Mouse (Mus musculus): ENCODE data around the gene Gadl1. TPM values are rescaled to one million over a fixed set of nuclear protein-coding genes. Genes with fewer than 3 reads are reported as not detected.

Gene Gadl1
- polyA plus RNA-seq, 1 experiment from 2014 or later = 0.32 TPM

DNA sequence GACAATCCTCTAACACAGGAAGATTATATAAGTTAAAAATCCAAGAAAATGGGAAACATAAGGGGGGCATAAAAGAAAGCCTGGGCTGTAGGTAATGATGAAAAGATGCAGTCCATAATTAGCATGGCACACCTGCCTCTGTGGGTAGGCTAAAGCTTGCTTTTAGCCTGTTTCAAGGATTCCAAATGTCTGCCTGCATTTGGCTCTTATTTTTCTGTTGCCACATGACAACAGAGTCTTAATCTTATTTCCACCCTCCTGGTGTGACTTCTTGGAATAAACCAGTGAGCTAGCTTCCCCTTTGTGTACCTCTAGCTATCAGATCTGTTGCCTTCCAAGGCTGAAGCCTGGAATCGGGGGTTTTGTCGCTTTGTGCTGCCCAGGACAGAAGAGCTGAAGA lies 69.2 kb downstream of the Gadl1 start:
- no peak overlapping the region for H3K27ac ChIP-seq (ENCODE audit: low read length)
- H3K27me3 ChIP-seq (ENCODE audit: control insufficient read depth, insufficient read depth, low read depth, low read length) = no peaks in the 10 kb centered on the region
- no peak overlapping the region for H3K4me2 ChIP-seq (ENCODE audit: low read depth, low read length)
- no peak overlapping the region for H3K9ac ChIP-seq (ENCODE audit: low read depth, low read length)
- WGBS (ENCODE audit: insufficient replicate concordance) = 47% methylated on average over 2 of the region's 2 CpGs
- no peaks in the 10 kb centered on the region for H3K9me3 ChIP-seq (replicated peaks; ENCODE audit: control insufficient read depth, low read length)
- ATAC-seq (ENCODE audit: low read depth) = no peak
- no peak overlapping the region for H3K4me3 ChIP-seq (ENCODE audit: low read depth, low read length)
- H3K4me1 ChIP-seq (ENCODE audit: control insufficient read depth, low read depth, low read length) = no peaks in the 10 kb centered on the region
- H3K36me3 ChIP-seq (ENCODE audit: control insufficient read depth, insufficient read depth) = no peaks in the 10 kb centered on the region

DNA sequence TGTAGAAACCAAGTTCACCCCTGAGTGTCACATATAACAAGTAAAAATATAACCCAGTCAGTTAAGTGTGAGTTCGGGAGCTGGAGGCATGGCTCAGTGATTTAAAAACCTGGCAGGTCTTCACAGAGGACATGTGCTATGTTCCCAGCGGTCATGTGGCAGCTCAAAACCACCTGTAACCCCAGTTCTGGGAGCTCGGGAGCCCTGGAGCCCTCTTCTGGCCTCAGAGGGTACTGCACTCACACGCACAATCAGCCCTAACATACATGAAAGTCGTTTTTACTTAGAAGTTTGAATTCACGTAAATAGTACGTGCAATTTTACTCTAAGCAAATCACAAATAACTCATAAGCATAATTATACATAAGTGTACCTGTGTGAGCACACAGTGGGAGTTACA lies 81.4 kb downstream of the Gadl1 start:
- ATAC-seq (ENCODE audit: low read depth) = no peak
- WGBS (ENCODE audit: insufficient replicate concordance) = 71% methylated on average over 7 of the region's 7 CpGs

DNA sequence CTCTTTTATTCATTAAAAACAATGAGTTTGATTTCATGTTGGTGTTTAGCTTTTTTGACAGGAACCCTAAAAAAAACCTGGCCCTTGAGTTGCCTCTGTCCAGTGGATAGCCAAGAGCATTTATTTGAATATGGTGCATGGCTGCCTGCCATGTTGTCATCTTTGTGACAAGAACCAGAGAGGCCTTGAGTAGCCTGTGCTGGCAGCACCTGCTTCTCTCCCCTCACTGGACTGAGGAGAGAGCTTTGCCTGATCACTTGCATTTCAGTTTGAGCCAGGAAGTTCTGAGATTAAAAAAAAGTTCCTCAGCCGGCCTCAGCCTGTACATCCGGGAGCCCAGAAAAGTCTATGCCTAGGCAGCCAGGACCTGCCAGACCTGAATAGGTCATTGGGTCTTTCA lies 85.5 kb downstream of the Gadl1 start:
- H3K4me2 ChIP-seq (ENCODE audit: low read depth, low read length) = no peak overlapping the region
- ATAC-seq (ENCODE audit: low read depth) = no peak
- H3K27ac ChIP-seq (ENCODE audit: low read length) = no peak overlapping the region
- H3K27me3 ChIP-seq (ENCODE audit: control insufficient read depth, insufficient read depth, low read depth, low read length) = no peaks in the 10 kb centered on the region
- no peak overlapping the region for H3K9ac ChIP-seq (ENCODE audit: low read depth, low read length)
- H3K36me3 ChIP-seq (ENCODE audit: control insufficient read depth, insufficient read depth) = no peaks in the 10 kb centered on the region
- H3K9me3 ChIP-seq (replicated peaks; ENCODE audit: control insufficient read depth, low read length) = no peaks in the 10 kb centered on the region
- H3K4me3 ChIP-seq (ENCODE audit: low read depth, low read length) = no peak overlapping the region
- H3K4me1 ChIP-seq (ENCODE audit: control insufficient read depth, low read depth, low read length) = no peaks in the 10 kb centered on the region
- WGBS (ENCODE audit: insufficient replicate concordance) = 53% methylated on average over 2 of the region's 2 CpGs

More for the DNA sequence above, 81.4 kb downstream of the Gadl1 start:
- Histone ChIP-seq H3K27me3 (ENCODE audit: control insufficient read depth, insufficient read depth, low read depth, low read length) (no peaks in the 10 kb centered on the region), H3K36me3 (ENCODE audit: control insufficient read depth, insufficient read depth) (no peaks in the 10 kb centered on the region), H3K27ac (ENCODE audit: low read length) (no peak overlapping the region), H3K9ac (ENCODE audit: low read depth, low read length) (no peak overlapping the region), H3K4me1 (ENCODE audit: control insufficient read depth, low read depth, low read length) (no peaks in the 10 kb centered on the region), H3K9me3 (replicated peaks; ENCODE audit: control insufficient read depth, low read length) (no peaks in the 10 kb centered on the region), H3K4me3 (ENCODE audit: low read depth, low read length) (no peak overlapping the region), H3K4me2 (ENCODE audit: low read depth, low read length) (no peak overlapping the region)

DNA sequence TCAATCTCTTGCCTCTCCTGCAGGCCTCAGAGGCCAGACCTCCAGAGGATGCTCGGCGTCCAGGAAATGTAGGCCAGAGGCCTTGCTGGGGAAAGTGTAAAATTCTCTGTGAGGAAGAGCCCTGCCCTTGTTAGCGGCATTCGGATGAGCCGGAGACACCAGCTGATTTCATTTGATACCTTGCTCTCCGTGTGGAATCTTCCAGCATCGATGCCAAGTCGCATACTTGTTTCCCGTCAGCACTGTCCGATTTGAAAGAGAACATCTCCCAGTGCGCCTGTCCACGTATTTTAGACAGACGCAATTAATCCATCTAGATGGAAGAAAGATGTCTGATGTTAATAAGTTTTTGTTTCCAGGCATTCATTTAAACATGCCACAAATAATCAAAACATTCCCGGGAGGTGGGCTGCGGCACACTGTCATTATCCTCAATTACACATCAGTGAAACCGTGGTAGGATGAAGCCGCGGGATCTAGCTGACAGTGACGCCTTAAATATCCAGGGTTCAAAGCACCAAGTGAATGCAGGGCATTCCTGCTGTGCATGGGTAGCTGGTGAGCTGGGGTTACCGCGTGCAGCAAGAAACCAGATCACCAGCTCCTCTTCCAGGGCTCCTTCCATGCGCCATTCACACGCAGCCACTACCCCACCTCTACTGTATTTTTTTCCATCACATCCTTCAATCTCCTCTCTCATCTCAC lies 86.8 kb downstream of the Gadl1 start:
- no peak overlapping the region for H3K27ac ChIP-seq (ENCODE audit: low read length)
- no peaks in the 10 kb centered on the region for H3K27me3 ChIP-seq (ENCODE audit: control insufficient read depth, insufficient read depth, low read depth, low read length)
- WGBS (ENCODE audit: insufficient replicate concordance) = 80% methylated on average over 23 of the region's 23 CpGs
- no peaks in the 10 kb centered on the region for H3K4me1 ChIP-seq (ENCODE audit: control insufficient read depth, low read depth, low read length)
- H3K9ac ChIP-seq (ENCODE audit: low read depth, low read length) = no peak overlapping the region
- H3K36me3 ChIP-seq (ENCODE audit: control insufficient read depth, insufficient read depth) = no peaks in the 10 kb centered on the region
- H3K4me3 ChIP-seq (ENCODE audit: low read depth, low read length) = no peak overlapping the region
- no peak overlapping the region for H3K4me2 ChIP-seq (ENCODE audit: low read depth, low read length)
- no peak for ATAC-seq (ENCODE audit: low read depth)
- H3K9me3 ChIP-seq (replicated peaks; ENCODE audit: control insufficient read depth, low read length) = no peaks in the 10 kb centered on the region

DNA sequence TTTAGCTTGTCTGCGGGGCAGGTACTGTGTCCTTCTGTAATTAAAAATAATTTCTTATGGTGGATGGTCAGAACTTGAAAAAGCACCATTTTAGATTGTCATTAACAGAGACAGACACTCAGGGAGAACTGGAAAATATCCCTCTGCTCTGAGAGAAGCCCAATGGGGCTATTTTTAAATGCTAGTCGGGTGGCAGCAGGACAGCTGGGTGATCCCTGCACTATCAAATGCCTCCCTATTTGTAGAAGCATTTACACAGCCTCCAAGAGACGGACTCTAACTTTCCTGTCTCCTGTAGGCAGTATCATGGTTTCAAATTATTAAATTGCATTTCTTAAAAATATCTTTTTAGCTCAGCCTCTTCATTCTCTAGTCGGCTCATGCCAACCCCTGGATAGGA lies 89.1 kb downstream of the Gadl1 start:
- WGBS (ENCODE audit: insufficient replicate concordance) = 57% methylated on average over 4 of the region's 4 CpGs
- Histone ChIP-seq H3K4me1 (ENCODE audit: control insufficient read depth, low read depth, low read length) (no peaks in the 10 kb centered on the region), H3K4me3 (ENCODE audit: low read depth, low read length) (no peak overlapping the region), H3K36me3 (ENCODE audit: control insufficient read depth, insufficient read depth) (no peaks in the 10 kb centered on the region), H3K9me3 (replicated peaks; ENCODE audit: control insufficient read depth, low read length) (no peaks in the 10 kb centered on the region), H3K9ac (ENCODE audit: low read depth, low read length) (no peak overlapping the region), H3K27ac (ENCODE audit: low read length) (no peak overlapping the region), H3K4me2 (ENCODE audit: low read depth, low read length) (no peak overlapping the region), H3K27me3 (ENCODE audit: control insufficient read depth, insufficient read depth, low read depth, low read length) (no peaks in the 10 kb centered on the region)
- ATAC-seq (ENCODE audit: low read depth) = no peak

DNA sequence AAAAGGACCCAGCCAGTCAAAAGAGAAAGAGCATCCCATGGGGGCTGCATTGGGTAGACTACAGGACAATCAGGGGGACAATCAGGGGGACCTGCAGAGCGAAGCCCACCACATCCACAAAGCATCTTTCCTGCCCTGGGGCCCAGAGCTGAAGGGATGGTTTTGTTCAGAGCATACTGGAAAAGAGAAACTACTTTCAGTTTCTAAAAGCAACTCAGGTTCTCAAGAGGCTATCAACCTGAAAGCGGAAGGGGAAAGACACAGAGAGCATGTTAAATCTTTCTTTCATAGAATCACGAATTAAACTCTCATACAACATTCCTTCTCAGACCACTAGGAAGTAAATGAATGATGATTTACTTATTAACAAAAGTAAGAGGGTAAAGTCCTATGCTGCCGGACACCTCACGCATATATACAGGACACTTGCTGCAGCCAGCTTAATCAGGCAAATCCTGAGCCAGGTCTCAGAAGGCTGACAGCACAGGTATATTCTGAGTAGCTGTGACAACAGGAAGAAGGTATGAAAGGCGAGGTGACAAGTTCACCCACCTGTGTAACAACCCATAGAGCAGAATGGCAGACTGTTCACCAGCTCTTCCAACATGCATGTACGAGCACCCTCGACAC lies 90.2 kb downstream of the Gadl1 start:
- no peak overlapping the region for H3K9ac ChIP-seq (ENCODE audit: low read depth, low read length)
- no peak overlapping the region for H3K4me3 ChIP-seq (ENCODE audit: low read depth, low read length)
- no peak for ATAC-seq (ENCODE audit: low read depth)
- H3K27me3 ChIP-seq (ENCODE audit: control insufficient read depth, insufficient read depth, low read depth, low read length) = no peaks in the 10 kb centered on the region
- no peaks in the 10 kb centered on the region for H3K4me1 ChIP-seq (ENCODE audit: control insufficient read depth, low read depth, low read length)
- WGBS (ENCODE audit: insufficient replicate concordance) = 59% methylated on average over 8 of the region's 8 CpGs
- H3K36me3 ChIP-seq (ENCODE audit: control insufficient read depth, insufficient read depth) = no peaks in the 10 kb centered on the region
- H3K9me3 ChIP-seq (replicated peaks; ENCODE audit: control insufficient read depth, low read length) = no peaks in the 10 kb centered on the region
- H3K4me2 ChIP-seq (ENCODE audit: low read depth, low read length) = no peak overlapping the region
- no peak overlapping the region for H3K27ac ChIP-seq (ENCODE audit: low read length)

DNA sequence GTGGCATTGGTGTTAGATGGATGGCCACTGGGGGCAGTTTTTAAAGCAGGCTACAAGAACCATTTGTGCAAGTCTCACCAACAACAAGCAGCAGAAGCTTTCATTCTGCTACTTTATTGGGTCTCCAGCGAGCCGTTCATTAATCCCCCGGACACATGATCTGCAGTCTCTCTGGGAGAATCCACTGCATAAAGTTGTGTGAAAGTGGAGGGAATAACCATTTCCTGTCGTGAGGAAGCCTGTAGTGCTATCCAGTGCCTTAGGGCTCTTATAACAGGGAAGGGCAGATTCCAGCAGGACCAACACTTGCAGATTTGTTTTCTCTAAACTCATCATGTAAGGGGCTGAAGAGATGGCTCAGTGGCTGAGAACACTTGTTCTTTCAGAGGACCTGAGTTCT lies 104.7 kb downstream of the Gadl1 start:
- Histone ChIP-seq H3K4me1 (ENCODE audit: control insufficient read depth, low read depth, low read length) (no peaks in the 10 kb centered on the region), H3K4me2 (ENCODE audit: low read depth, low read length) (no peak overlapping the region), H3K36me3 (ENCODE audit: control insufficient read depth, insufficient read depth) (no peaks in the 10 kb centered on the region), H3K4me3 (ENCODE audit: low read depth, low read length) (no peak overlapping the region), H3K27ac (ENCODE audit: low read length) (no peak overlapping the region), H3K27me3 (ENCODE audit: control insufficient read depth, insufficient read depth, low read depth, low read length) (no peaks in the 10 kb centered on the region), H3K9me3 (replicated peaks; ENCODE audit: control insufficient read depth, low read length) (no peaks in the 10 kb centered on the region), H3K9ac (ENCODE audit: low read depth, low read length) (no peak overlapping the region)
- ATAC-seq (ENCODE audit: low read depth) = no peak
- 70% methylated on average over 4 of the region's 4 CpGs for WGBS (ENCODE audit: insufficient replicate concordance)

DNA sequence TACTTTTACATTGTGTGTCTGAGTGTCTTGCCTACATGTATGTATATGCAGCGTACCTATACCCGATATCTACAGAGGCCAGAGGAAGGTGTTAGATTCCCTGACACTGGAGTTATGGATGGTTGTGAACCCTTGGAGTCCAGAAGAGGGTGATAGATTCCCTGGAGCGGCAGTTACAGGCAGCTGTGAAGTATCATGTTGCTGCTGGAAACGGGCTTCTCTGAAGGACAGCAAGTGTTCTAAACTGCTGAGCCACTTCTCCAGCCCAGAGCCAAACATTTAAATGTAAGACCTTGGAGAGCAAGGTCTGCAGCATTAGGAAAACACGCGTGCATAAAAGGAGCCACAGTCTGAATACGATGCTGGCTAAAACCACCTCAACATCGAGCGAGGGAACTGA lies 107.0 kb downstream of the Gadl1 start:
- Histone ChIP-seq H3K36me3 (ENCODE audit: control insufficient read depth, insufficient read depth) (no peaks in the 10 kb centered on the region), H3K4me1 (ENCODE audit: control insufficient read depth, low read depth, low read length) (no peaks in the 10 kb centered on the region), H3K27me3 (ENCODE audit: control insufficient read depth, insufficient read depth, low read depth, low read length) (no peaks in the 10 kb centered on the region), H3K9me3 (replicated peaks; ENCODE audit: control insufficient read depth, low read length) (no peaks in the 10 kb centered on the region), H3K27ac (ENCODE audit: low read length) (no peak overlapping the region), H3K9ac (ENCODE audit: low read depth, low read length) (no peak overlapping the region), H3K4me2 (ENCODE audit: low read depth, low read length) (no peak overlapping the region), H3K4me3 (ENCODE audit: low read depth, low read length) (no peak overlapping the region)
- ATAC-seq (ENCODE audit: low read depth) = no peak
- WGBS (ENCODE audit: insufficient replicate concordance) = 67% methylated on average over 9 of the region's 9 CpGs

DNA sequence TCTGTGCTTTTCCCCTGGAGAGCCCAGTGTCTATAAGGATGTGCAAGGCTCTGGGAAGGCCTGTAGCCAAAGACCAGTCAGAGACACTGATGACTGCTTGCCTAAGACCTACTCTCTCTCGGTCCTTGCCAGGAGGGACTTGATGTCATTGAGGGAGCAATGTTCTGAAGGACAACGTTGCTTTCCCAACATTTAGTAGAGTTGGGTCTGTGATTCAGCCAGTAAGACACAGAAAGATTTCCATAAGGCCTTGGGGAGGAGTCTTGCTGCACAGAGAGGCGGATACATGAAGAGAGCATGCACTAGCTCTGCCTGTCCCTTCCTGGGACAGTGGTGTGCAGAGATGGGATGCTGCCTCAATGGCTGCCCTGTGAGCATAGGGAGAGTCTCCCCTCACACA lies 107.8 kb downstream of the Gadl1 start:
- Histone ChIP-seq H3K9ac (ENCODE audit: low read depth, low read length) (no peak overlapping the region), H3K27ac (ENCODE audit: low read length) (no peak overlapping the region), H3K4me1 (ENCODE audit: control insufficient read depth, low read depth, low read length) (no peaks in the 10 kb centered on the region), H3K4me3 (ENCODE audit: low read depth, low read length) (no peak overlapping the region), H3K4me2 (ENCODE audit: low read depth, low read length) (no peak overlapping the region), H3K36me3 (ENCODE audit: control insufficient read depth, insufficient read depth) (no peaks in the 10 kb centered on the region), H3K9me3 (replicated peaks; ENCODE audit: control insufficient read depth, low read length) (no peaks in the 10 kb centered on the region), H3K27me3 (ENCODE audit: control insufficient read depth, insufficient read depth, low read depth, low read length) (no peaks in the 10 kb centered on the region)
- 56% methylated on average over 3 of the region's 3 CpGs for WGBS (ENCODE audit: insufficient replicate concordance)
- no peak for ATAC-seq (ENCODE audit: low read depth)

All from liver, embryonic 16.5 days (tissue).